Mouse (Mus musculus) forebrain, embryonic 10.5 days (tissue): ENCODE results near the gene Psmd11. TPM values are rescaled to one million over a fixed set of nuclear protein-coding genes. Genes with fewer than 3 reads are reported as not detected.
"Not testable (repeated sequence)": the region's sequence is repeated elsewhere in the genome, so short reads cannot be mapped to it uniquely, and the experiment has no call there.

Experiments used
- DNase-seq: peaks from one replicate; pipeline ENCODE4 v3.0.0-alpha.2; 2017; ENCODE audit warnings: low spot score; ENCODE audit errors: extremely low spot score
- H3K27ac ChIP-seq: fragments of 300-500 bp; sonication (generic); 2 replicates; pipeline ENCODE4 v1.5.1; 2016; ENCODE audit warnings: mild to moderate bottlenecking
- H3K27me3 ChIP-seq: fragments of 300-500 bp; sonication (generic); 2 replicates; pipeline ENCODE4 v1.6.1; 2016; ENCODE audit warnings: mild to moderate bottlenecking; ENCODE audit not compliant: poor library complexity, severe bottlenecking
- H3K36me3 ChIP-seq: fragments of 300-500 bp; sonication (generic); replicated peaks from 2 replicates; pipeline ENCODE4 v1.6.1; 2016; ENCODE audit warnings: mild to moderate bottlenecking, moderate library complexity
- H3K4me1 ChIP-seq: fragments of 300-500 bp; sonication (generic); 2 replicates; pipeline ENCODE4 v1.6.1; 2016
- H3K4me3 ChIP-seq: fragments of 300-500 bp; sonication (generic); 2 replicates; pipeline ENCODE4 v1.5.1; 2016; ENCODE audit warnings: mild to moderate bottlenecking, moderate library complexity
- H3K9me3 ChIP-seq: fragments of 300-500 bp; sonication (generic); 2 replicates; pipeline ENCODE4 v1.6.1; 2016; ENCODE audit warnings: mild to moderate bottlenecking, moderate library complexity
- WGBS: fragments of 180-500 bp; shearing (Covaris S2); methylation state at CpG from one replicate; pipeline ENCODE4 v1.1.7; 2016; 5-methylcytosine and 5-hydroxymethylcytosine counted together
- polyA plus RNA-seq: library from polyadenylated mRNA; unstranded; fragments of >200 nt; fragmentation: Nextera tagmentation; extraction: Ambion mirVana; gene quantifications from 2 replicates; pipeline ENCODE4 v1.2.1, GENCODE M21; 2016

The Psmd11 gene
- polyA plus RNA-seq, 1 experiment from 2014 or later: 414 TPM

DNA sequence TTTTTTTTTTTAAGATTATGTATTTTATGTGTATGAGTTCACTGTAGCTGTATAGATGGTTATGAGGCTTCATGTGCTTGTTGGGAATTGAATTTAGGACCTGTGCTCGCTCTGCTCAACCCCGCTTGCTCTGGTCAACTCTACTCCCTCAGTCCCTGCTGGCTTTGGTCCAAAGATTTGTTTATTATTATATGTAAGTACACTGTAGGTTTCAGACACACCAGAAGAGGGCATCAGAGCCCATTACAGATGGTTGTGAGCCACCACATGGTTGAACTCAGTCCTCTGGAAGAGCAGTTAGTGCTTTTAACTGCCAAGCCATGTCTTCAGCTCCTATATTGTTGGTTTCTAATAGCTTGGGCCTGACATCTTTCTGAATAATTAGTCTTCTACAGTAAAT is 21.4 kb downstream of the Psmd11 start:
- Histone ChIP-seq H3K4me3 (no peak overlapping the region), H3K9me3 (no peaks in the 10 kb centered on the region), H3K36me3 (peaks cover 98% of the 10 kb centered on the region), H3K4me1 (no peaks in the 10 kb centered on the region), H3K27ac (no peak overlapping the region), H3K27me3 (no peaks in the 10 kb centered on the region)
- DNase-seq: no peak
- 95% methylated on average over 2 of the region's 2 CpGs for WGBS

DNA sequence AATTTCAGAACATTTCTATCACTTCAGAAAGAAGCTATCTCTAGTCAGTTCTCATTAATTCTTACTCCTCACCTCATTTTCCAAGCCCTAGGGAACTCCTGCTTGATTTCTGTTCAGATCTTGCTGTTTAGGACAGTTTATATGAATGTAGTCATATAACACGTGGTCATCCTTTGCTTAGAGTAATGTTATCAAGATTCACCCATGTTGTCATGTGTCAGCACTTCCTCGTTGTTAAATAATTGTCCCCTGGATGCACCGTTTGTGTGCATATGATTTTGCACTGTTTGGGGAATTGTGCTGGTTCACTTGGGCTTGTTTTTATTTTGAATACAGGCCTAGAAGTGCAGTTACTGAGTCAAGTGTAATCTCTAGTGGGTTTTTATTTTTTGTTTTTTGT is 23.8 kb downstream of the Psmd11 start:
- DNase-seq: no peak
- WGBS: 92% methylated on average over 3 of the region's 3 CpGs
- Histone ChIP-seq H3K4me1 (no peaks in the 10 kb centered on the region), H3K36me3 (peaks cover 98% of the 10 kb centered on the region), H3K27ac (no peak overlapping the region), H3K9me3 (no peaks in the 10 kb centered on the region), H3K4me3 (no peak overlapping the region), H3K27me3 (no peaks in the 10 kb centered on the region)

DNA sequence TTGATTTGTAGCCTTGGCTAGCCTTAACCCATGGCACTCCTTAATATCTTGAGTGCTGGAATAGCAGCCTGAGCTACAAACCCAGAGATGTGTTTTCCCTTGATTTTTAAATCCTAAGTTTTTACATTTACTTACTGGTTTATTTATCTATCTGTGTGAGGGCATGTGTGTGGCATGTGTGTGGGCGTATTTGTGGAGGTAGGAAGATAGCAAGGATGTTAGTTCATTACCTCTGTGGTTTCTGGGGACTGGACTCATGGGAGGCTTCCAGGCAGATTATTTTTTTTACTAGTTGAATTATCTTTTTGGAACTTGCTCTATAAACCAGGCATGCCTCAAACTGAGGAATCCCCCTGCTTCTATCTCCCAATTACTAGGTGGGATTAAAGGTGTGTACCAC is 24.8 kb downstream of the Psmd11 start:
- Histone ChIP-seq H3K4me1 (no peaks in the 10 kb centered on the region), H3K9me3 (no peaks in the 10 kb centered on the region), H3K36me3 (peaks cover 98% of the 10 kb centered on the region), H3K27me3 (no peaks in the 10 kb centered on the region), H3K27ac (no peak overlapping the region), H3K4me3 (no peak overlapping the region)
- WGBS: 91% methylated on average over 1 of the region's 1 CpGs
- DNase-seq: no peak

DNA sequence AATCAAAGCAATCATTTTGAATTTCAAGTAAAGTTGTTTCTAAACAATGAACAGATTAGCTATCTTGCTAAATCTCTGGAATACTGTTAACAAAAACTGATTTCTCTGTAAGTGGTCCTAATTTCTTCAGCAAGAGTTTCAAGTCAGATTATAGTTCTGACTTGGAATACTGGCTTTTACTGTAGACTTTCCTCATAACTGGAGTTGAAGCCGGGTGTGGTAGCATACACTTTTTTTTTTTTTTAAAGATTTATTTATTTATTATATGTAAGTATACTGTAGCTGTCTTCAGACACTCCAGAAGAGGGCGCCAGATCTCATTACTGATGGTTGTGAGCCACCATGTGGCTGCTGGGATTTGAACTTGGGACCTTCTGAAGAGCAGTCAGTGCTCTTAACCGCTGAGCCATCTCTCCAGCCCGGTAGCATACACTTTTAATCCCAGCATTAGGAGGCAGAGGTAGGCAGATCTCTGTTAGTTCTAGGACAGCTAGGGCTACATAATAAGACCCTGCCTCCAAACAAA is 35.3 kb downstream of the Psmd11 start:
- WGBS: 86% methylated on average over 4 of the region's 4 CpGs
- peaks cover 94% of the 10 kb centered on the region for H3K36me3 ChIP-seq
- not testable (repeated sequence) for H3K4me3 ChIP-seq, DNase-seq, H3K9me3 ChIP-seq, H3K27me3 ChIP-seq, H3K4me1 ChIP-seq, H3K27ac ChIP-seq

DNA sequence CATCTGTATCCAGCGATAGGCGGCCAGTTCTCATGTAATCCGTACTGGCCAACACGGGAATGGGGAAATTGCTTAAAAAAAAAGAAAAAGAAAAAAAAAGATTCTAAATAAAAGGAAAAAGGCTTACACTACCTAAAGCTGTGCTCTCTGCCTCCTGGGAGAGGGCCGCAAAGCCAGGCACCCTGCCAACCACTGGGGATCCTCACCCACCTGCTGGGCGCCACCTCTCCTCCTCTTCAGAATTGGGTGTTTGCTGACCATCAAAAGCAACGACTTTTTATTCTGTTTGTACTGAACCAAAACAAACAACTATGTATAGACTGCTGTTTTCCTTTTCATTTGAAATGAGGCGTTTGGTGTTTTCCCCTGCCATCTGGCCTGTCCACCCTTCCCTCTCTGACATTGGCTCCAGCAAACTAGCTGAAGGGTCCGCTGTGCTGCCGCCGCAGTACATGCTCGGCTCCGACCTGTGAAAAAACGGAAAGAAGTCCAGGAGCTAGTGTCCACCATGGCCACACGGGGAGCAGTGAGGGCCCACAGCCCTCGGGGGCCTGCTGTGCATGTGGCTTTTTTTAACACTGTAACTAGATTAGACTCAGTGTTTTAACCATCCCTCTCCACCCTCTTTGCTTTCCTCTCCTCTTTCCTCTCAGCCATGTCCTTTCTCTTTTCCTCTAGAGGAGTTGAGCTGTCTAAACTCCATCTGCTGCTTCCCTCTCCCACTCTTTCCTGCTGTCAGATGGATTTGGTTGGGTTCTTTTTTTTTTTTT is 43.6 kb downstream of the Psmd11 start:
- H3K36me3 ChIP-seq: peaks cover 76% of the 10 kb centered on the region
- no peak overlapping the region for H3K4me3 ChIP-seq
- DNase-seq: no peak
- WGBS: 90% methylated on average over 16 of the region's 16 CpGs
- no peaks in the 10 kb centered on the region for H3K9me3 ChIP-seq
- H3K4me1 ChIP-seq: peaks cover 15% of the 10 kb centered on the region
- H3K27me3 ChIP-seq: peaks cover 31% of the 10 kb centered on the region
- no peak overlapping the region for H3K27ac ChIP-seq

DNA sequence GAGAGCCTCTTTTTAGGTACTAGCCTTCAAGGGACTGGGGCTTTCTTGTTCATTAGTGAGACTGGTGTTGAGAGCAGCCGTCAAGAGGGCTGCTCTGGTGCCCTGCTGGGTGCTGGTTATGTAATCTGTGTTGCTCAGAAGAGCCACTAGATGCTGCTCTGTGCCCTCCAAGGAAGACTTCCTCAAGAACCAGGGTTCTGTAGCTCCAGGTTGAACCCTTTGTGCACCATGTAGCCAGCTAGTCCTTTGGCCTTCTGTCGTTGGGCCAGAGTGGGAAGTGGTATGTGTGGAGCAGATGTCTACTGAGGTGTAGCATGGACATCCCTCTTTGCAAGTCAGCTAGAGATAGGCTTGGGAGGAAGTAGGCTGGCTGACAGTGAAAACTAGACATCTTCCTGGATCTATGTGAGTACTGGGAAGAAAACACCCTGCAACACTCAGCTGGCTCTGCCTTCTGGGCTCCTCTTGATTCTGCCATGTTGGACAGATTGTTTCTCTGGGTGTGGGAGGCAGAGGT is 45.8 kb downstream of the Psmd11 start:
- peaks cover 37% of the 10 kb centered on the region for H3K4me1 ChIP-seq
- no peak overlapping the region for H3K4me3 ChIP-seq
- peaks cover 49% of the 10 kb centered on the region for H3K27me3 ChIP-seq
- no peaks in the 10 kb centered on the region for H3K9me3 ChIP-seq
- no peak for DNase-seq
- peaks cover 60% of the 10 kb centered on the region for H3K36me3 ChIP-seq
- WGBS: 71% methylated on average over 2 of the region's 2 CpGs
- no peak overlapping the region for H3K27ac ChIP-seq

DNA sequence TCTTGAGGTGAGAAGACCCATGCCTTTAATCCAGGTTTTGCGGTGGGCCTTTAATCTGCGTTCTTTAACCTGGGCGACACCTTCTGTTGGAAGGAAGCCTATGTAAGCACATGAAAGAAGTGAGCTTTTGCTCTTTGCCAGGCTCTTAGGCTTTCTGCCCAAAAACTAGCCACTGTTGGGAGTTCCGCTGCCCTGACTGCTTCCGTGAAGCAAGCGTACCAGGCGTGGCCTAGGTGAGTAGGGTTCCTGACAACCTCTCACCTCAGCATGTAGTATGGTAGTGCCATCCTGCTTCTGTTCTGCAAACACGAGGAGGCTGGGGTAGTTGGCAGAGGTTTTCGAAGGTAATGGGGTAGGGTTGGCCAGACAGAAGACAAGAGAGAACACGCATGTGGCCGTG is 46.4 kb downstream of the Psmd11 start:
- Histone ChIP-seq H3K27ac (no peak overlapping the region), H3K27me3 (peaks cover 55% of the 10 kb centered on the region), H3K4me3 (no peak overlapping the region), H3K9me3 (no peaks in the 10 kb centered on the region), H3K36me3 (peaks cover 54% of the 10 kb centered on the region), H3K4me1 (peaks cover 43% of the 10 kb centered on the region)
- no peak for DNase-seq
- 94% methylated on average over 11 of the region's 11 CpGs for WGBS

DNA sequence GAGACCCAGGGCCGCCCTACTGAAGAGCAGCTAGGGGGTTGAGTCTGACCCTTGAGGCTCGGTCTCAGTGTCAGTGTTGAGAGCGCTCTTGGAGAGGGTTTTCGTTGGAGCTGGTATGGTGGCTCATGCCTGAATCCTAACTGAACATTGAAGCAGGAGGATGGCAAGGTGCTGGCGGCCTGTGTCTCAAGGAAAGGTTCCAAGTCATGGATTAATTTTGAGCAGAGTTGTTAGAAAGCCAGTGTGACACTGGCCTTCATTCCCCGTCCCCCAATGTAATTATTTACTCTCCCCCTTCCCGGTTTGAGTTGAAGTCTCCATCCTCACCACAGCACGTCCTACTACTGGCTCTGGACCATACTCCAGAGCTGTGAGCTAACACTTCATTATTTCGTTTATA is 47.1 kb downstream of the Psmd11 start:
- Histone ChIP-seq H3K9me3 (no peaks in the 10 kb centered on the region), H3K27ac (no peak overlapping the region), H3K36me3 (peaks cover 50% of the 10 kb centered on the region), H3K4me1 (peaks cover 46% of the 10 kb centered on the region), H3K4me3 (no peak overlapping the region; the same call in 1 of the 2 replicates), H3K27me3 (peaks cover 59% of the 10 kb centered on the region)
- WGBS: 83% methylated on average over 9 of the region's 9 CpGs
- no peak for DNase-seq

DNA sequence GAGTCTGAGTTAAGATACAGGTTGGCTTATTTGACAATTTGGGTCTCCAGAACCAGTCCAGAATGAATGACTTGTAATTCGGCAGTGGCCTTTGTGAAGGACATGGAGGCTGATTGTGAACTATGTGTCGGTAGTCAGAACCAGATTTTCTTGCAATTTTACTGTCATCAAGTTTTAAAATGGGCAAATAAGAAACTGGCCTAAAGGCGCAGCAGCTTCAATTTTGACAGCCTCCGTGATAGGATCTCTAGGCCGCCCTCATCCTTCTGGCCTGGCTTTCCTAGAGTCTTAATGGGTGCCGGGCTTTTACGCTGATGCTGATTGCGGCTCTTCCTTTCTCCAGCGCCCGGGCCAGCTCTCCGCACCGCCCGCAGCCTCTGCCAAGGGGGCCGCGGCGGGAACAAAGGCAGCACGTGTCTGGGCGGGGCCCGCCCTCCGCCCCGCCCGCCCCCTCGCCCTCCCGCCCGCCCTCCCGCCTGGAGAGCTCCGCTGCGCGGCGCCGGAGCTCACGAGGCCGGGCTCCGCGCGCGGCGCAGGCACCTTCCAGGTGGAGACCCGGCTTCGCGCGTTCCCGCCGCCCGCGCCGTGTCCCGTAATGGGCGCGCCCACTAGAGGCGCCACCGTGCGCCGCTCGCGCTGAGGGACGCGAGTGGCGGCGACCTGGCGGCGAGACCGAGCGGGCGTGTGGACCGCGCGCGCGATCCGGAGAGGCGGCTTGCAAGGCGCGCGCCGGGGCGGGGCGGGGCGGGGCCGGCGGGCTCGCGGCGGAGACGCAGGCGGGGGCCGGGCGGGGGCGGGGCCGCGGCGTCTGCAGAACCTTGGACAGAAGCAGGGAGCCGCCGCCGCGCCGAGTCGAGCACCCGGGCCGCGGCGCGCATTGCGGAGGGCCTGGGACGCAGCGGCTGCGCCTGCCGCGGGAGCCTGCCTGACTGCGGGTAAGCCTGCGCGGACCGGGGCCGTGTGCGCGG is 48.1 kb downstream of the Psmd11 start, which contains the start of gene Cdk5r1:
Gene Cdk5r1, plus strand, starts transcription at position 802 of the 968 bp plus-strand sequence.
- Histone ChIP-seq H3K9me3 (no peaks in the 10 kb centered on the region), H3K27me3 (peaks cover 65% of the 10 kb centered on the region), H3K4me1 (peaks cover 51% of the 10 kb centered on the region), H3K36me3 (peaks cover 42% of the 10 kb centered on the region), H3K27ac (peak within 1 kb of the TSS; percentile 88), H3K4me3 (peak within 1 kb of the TSS; percentile 73)
- DNase-seq: peak; percentile 81
- 1% methylated on average over 99 of the region's 116 CpGs for WGBS

DNA sequence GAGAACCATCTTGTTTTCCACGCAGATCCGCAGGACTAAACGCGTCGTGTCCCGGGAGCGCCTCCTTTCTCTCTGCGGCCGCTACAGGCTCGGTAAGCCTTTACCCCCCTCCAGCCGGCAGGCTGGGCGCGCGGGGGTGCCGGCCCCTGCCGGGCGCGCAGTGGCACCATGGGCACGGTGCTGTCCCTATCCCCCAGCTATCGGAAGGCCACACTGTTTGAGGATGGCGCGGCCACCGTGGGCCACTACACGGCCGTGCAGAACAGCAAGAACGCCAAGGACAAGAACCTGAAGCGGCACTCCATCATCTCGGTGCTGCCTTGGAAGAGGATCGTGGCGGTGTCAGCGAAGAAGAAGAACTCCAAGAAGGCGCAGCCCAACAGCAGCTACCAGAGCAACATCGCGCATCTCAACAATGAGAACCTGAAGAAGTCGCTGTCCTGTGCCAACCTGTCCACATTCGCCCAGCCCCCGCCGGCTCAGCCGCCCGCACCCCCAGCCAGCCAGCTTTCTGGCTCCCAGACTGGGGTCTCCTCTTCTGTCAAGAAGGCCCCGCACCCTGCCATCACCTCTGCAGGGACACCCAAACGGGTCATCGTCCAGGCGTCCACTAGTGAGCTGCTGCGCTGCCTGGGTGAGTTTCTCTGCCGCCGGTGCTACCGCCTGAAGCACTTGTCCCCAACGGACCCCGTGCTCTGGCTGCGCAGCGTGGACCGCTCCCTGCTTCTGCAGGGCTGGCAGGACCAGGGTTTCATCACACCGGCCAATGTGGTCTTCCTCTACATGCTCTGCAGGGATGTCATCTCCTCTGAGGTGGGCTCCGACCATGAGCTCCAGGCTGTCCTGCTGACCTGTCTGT is 49.2 kb downstream of the Psmd11 start:
- Histone ChIP-seq H3K27ac (peak overlapping the region; percentile 88), H3K27me3 (peaks cover 73% of the 10 kb centered on the region), H3K4me1 (peaks cover 58% of the 10 kb centered on the region), H3K4me3 (peak overlapping the region; percentile 73), H3K36me3 (peaks cover 33% of the 10 kb centered on the region), H3K9me3 (no peaks in the 10 kb centered on the region)
- WGBS: 15% methylated on average over 55 of the region's 55 CpGs
- DNase-seq: no peak

DNA sequence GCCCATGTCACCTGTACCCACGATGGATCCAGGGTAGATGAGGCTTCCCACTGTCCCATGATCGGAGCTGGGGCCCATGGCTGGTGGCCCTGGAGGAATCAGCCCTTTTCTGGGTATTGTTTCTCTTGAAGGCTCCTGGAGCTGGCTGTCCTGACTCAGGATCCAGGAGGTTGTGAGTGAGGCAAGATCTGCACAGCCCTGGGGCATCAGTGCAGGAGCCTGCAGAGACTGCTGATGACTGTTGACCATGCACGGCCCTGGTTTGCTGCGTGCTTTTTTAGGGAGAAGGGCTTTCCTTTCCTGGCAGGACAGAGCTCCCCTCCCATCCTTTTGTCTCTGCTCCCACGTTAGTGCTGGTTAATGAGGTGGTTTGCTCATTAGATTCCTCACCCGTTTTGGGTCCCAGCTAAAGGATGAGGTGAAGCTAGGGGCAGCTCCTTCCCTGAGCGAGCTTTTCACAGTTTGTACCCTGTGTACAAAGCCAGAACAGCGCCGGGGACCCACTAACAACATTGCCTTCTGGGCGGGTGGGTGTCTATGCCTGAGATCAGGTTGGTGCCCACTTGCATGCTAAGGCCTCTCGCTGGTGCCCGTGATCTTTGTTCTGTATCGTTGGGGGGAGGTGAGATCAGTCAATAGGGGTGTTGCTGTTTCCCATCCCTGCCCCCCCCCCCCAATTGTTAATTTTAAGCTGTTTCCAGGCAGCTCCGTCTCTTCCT is 50.4 kb downstream of the Psmd11 start:
- Histone ChIP-seq H3K36me3 (peaks cover 20% of the 10 kb centered on the region), H3K27me3 (peaks cover 78% of the 10 kb centered on the region), H3K4me1 (peaks cover 67% of the 10 kb centered on the region), H3K9me3 (no peaks in the 10 kb centered on the region), H3K4me3 (peak overlapping the region; percentile 73), H3K27ac (peak overlapping the region; percentile 27; the same call in 1 of the 2 replicates)
- 52% methylated on average over 14 of the region's 14 CpGs for WGBS
- DNase-seq: no peak
